Mouse (Mus musculus) stomach, embryonic 15.5 days (tissue): ENCODE results near the gene Armcx1. TPM values are rescaled to one million over a fixed set of nuclear protein-coding genes. Genes with fewer than 3 reads are reported as not detected.

Experiments
- microRNA-seq: library from miRNA; unstranded; fragments of <30 nt; microRNA quantifications from one replicate; pipeline ENCODE4, GENCODE M21; 2016
- polyA plus RNA-seq: library from polyadenylated mRNA; unstranded; fragments of >200 nt; fragmentation: Nextera tagmentation; extraction: Ambion mirVana; gene quantifications from 2 replicates; pipeline ENCODE4 v1.2.1, GENCODE M21; 2015

Gene Armcx1
- polyA plus RNA-seq, 1 experiment from 2014 or later, result 50.9 TPM

Small RNA genes lying within 50 kb of the gene (microRNA-seq; reads per million reads assigned to microRNA genes)
- 0.77 reads per million for gene Mir7093

Other genes with a start within 250 kb of the Armcx1 start
- 0.10 TPM in 1 of 2 replicates, not detected in the other for gene Taf7l, start 241.5 kb upstream of the Armcx1 start, polyA plus RNA-seq
- 90.9 and 105 TPM in 2 replicates for gene Timm8a1, start 176.1 kb upstream of the Armcx1 start, polyA plus RNA-seq
- gene Btk, start 134.4 kb upstream of the Armcx1 start, polyA plus RNA-seq, result 2.4 and 3.3 TPM in 2 replicates
- gene Rpl36a, start 132.3 kb upstream of the Armcx1 start, polyA plus RNA-seq, result 379 and 399 TPM in 2 replicates
- 6.1 and 7.7 TPM in 2 replicates for gene Gla, start 116.8 kb upstream of the Armcx1 start, polyA plus RNA-seq
- 136 and 138 TPM in 2 replicates for gene Hnrnph2, start 116.8 kb upstream of the Armcx1 start, polyA plus RNA-seq
- gene Armcx4, start 31.4 kb upstream of the Armcx1 start, polyA plus RNA-seq, result 3.3 and 3.7 TPM in 2 replicates
- 21.6 and 25.6 TPM in 2 replicates for gene Armcx6, start 33.5 kb downstream of the Armcx1 start, polyA plus RNA-seq
- 79.4 and 83.4 TPM in 2 replicates for gene Armcx3, start 38.6 kb downstream of the Armcx1 start, polyA plus RNA-seq
- gene Armcx2, start 91.3 kb downstream of the Armcx1 start, polyA plus RNA-seq, result 53.8 and 61.9 TPM in 2 replicates
- gene Nxf2, start 246.8 kb downstream of the Armcx1 start, polyA plus RNA-seq, result 0.50 and 0.83 TPM in 2 replicates